Mouse (Mus musculus) lung, adult 2 months (tissue): Measurements from ENCODE around the gene Arl15.

Experiments
- CTCF ChIP-seq: fragments of 200-500 bp; IDR thresholded peaks from 2 replicates; pipeline ENCODE4 v1.5.1; 2011; ENCODE audit warnings: mild to moderate bottlenecking, low read length, control low read depth; ENCODE audit not compliant: insufficient read depth
- POLR2A ChIP-seq: fragments of 200-500 bp; IDR thresholded peaks from 2 replicates; pipeline ENCODE4 v1.6.1; 2011; ENCODE audit warnings: low read depth, mild to moderate bottlenecking, control low read depth, low read length, borderline replicate concordance; ENCODE audit errors: extremely low read depth

GRCm38 (mm10) chr13:114086801-114087200, 292.5 kb downstream of the Arl15 start:
- TF ChIP-seq CTCF (no peak), POLR2A (no peak)
